Mouse (Mus musculus) embryo, embryonic 11.5 days (tissue): ENCODE data around the gene Fgf11.

Source experiments
- DNase-seq: peaks from one replicate; pipeline ENCODE4 v3.0.0-alpha.2; 2012; ENCODE audit warnings: low read depth, low spot score

Gene Fgf11

DNA sequence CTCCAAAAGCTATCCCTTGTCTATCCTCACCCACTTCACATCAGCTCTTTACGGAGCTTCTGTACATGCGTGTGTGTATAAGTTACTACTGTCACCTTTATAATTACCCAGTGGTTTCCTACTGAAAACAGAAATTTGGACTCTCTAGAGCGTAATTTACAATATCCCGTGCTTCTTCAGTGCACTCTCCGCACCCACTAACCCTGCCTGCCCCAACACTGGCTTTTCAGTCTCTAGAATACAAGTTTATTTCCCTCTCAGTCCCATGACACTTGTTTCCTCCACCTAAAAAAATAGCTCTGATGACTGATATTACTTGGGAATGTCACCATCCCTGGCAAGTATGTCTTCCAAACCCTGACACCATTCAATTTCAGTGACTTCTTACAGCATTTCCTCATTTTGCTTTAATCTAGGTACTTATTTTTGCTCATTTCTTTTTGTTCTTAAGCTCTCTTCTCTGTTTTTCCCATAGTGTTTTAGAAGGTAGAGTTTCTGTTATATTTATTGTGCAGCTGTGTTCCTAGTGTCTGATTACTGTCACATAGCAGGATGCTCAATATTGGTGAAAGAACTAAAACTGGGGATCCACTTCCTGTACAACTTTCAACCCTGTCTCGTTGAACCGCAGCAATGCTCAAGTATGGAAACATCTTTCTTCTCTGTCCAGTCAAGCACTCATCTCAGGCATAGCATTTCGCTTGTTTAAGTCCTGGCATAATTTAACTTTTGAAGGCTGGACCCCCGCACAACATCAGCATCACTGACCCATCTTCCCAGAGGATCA is 44.2 kb downstream of the Fgf11 start:
- no peak for DNase-seq

DNA sequence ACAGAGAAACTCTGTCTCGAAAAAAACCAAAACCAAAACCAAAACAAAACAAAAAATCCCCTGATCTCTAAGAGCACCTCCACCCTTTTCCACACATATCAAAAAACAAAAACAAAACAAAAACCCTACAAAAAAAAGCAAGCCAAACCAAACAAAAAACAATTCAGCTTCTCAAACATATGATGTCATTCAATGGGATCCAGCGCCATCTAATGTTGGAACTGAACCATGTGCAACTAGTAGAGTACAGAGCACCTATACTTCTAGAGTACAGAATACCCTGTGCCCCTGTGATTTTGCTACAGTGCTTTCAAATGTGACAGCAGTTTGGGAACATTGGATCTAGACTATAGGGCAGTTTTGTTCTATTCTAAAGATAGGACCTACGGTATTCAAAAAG is 47.0 kb downstream of the Fgf11 start:
- DNase-seq: peak; percentile 36

DNA sequence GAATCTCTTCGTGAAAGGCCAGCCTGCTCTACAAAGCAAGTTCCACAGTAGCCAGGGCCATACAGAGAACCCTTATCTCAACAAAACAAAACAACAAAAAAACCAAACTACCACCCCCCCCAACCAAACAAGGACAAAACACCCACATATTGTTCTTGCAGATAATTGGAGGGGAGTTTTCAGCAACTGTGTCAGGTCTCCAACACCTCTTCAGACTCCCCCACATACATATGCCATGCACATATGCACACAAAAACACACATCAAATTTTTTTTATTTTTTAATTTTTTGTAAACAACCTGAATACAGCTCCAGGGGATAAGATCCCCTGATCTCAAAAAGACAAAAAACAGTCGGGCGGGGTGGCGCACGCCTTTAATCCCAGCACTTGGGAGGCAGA is 47.4 kb downstream of the Fgf11 start:
- DNase-seq: no peak

DNA sequence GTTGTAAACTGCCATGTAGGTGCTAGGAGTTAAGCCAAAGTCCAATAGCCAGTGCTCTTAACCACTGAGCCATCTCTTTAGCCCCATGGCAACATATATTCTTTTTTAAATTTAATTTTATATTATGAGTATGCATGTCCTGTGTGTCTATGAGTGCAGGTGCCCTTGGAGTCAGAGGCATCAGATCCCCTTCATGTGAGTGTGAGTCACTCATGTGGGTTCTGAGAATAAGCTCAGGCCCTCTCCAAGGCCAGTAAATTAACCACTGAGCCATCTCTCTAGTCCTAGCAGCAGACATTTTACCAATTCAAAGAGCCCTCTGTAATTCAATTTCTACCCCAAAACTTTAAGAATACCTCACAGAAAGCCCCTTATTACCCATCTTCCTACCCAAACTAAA is 49.0 kb downstream of the Fgf11 start:
- DNase-seq: no peak

DNA sequence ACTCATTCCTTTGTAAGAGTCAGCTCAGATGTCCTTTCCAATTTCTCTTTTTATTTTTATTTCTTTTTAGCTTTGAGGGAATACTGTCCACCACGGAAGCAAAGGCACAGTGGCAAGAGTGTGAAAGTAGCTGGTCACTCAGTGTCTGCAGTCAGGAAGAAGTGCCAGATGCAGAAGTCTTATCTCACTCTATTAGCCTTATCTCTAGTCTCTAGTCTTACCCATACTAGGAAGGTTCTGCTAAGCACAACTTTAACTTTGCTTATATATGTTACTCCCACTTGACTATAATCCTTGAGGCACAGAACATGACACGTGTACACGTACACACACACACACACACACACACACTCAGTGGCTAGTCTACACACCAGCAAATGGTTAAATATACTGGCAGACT is 50.0 kb downstream of the Fgf11 start:
- no peak for DNase-seq
